Mouse (Mus musculus) CD8-positive naive resting alpha-beta T cell, adult 2 months (primary cell): ENCODE data around the gene Cdkl4.
"Not testable (repeated sequence)": the region's sequence is repeated elsewhere in the genome, so short reads cannot be mapped to it uniquely, and the experiment has no call there.

Experiments used
- DNase-seq, 2 experiments: peaks; one replicate each; pipeline ENCODE4 v3.0.0; 2022; ENCODE audit warnings: low read depth in 2 of 2, low spot score in 2 of 2

Cdkl4 gene

GRCm38 (mm10) chr17:80563762-80564610 lies 13.6 kb downstream of the Cdkl4 start:
- DNase-seq: peak; percentile 74 to 77

- no peak for DNase-seq
Measured at GRCm38 (mm10) chr17:80562792-80563191, 14.8 kb downstream of the Cdkl4 start.

- DNase-seq: peak; percentile 73 to 79
Measured at GRCm38 (mm10) chr17:80560669-80561401, 16.8 kb downstream of the Cdkl4 start.

- DNase-seq: no peak
Measured at GRCm38 (mm10) chr17:80559745-80560144, 17.9 kb downstream of the Cdkl4 start.

GRCm38 (mm10) chr17:80559050-80559449 lies 18.6 kb downstream of the Cdkl4 start:
- peak; percentile 48 to 54 for DNase-seq

GRCm38 (mm10) chr17:80558583-80558982 lies 19.0 kb downstream of the Cdkl4 start:
- DNase-seq: no peak

GRCm38 (mm10) chr17:80557461-80557860 lies 20.2 kb downstream of the Cdkl4 start:
- no peak for DNase-seq

GRCm38 (mm10) chr17:80553318-80554270 lies 24.0 kb downstream of the Cdkl4 start:
- DNase-seq: peak; percentile 68 to 81

GRCm38 (mm10) chr17:80552653-80553052 lies 25.0 kb downstream of the Cdkl4 start:
- no peak for DNase-seq

- DNase-seq: no peak
Measured at GRCm38 (mm10) chr17:80550981-80551380, 26.6 kb downstream of the Cdkl4 start.

- DNase-seq: no peak
Measured at GRCm38 (mm10) chr17:80546846-80547245, 30.8 kb downstream of the Cdkl4 start.

- no peak for DNase-seq
Measured at GRCm38 (mm10) chr17:80546227-80546626, 31.4 kb downstream of the Cdkl4 start.

- no peak for DNase-seq
Measured at GRCm38 (mm10) chr17:80543646-80544045, 34.0 kb downstream of the Cdkl4 start.

- DNase-seq: no peak
Measured at GRCm38 (mm10) chr17:80537136-80537535, 40.5 kb downstream of the Cdkl4 start.

GRCm38 (mm10) chr17:80535633-80536032 lies 42.0 kb downstream of the Cdkl4 start:
- DNase-seq: no peak

- not testable (repeated sequence) for DNase-seq
Measured at GRCm38 (mm10) chr17:80531351-80531750, 46.3 kb downstream of the Cdkl4 start.

GRCm38 (mm10) chr17:80523231-80523630 lies 54.4 kb downstream of the Cdkl4 start:
- no peak for DNase-seq

- peak in 1 of 2 experiments; percentile 3 for DNase-seq
Measured at GRCm38 (mm10) chr17:80522229-80522556, 55.4 kb downstream of the Cdkl4 start.

- DNase-seq: peak in 1 of 2 experiments; percentile 29
Measured at GRCm38 (mm10) chr17:80521521-80522228, 55.9 kb downstream of the Cdkl4 start.

GRCm38 (mm10) chr17:80520537-80520936 lies 57.1 kb downstream of the Cdkl4 start:
- DNase-seq: no peak

- no peak for DNase-seq
Measured at GRCm38 (mm10) chr17:80518811-80519210, 58.8 kb downstream of the Cdkl4 start.
